Mouse (Mus musculus): ENCODE measurements around the gene Stxbp3. TPM values are rescaled to one million over a fixed set of nuclear protein-coding genes. Genes with fewer than 3 reads are reported as not detected.
A peak's percentile ranks its signal among the peaks of the same experiment; 100 is the strongest.

The Stxbp3 gene
- polyA plus RNA-seq, 1 experiment: 0.74 TPM

- TF ChIP-seq TAL1 (IDR thresholded peaks at IDR 0.05; ENCODE audit: low read length) (peak; percentile 60; the same call in 2 of the 3 replicates), GATA1 (IDR thresholded peaks at IDR 0.05; ENCODE audit: low read length) (no peak; the same call in 1 of the 2 replicates)
- Histone ChIP-seq H3K4me1 (ENCODE audit: control insufficient read depth) (peaks cover 67% of the 10 kb centered on the region), H3K4me3 (replicated peaks) (peak overlapping the region; percentile 60)
Measured at GRCm38 (mm10) chr3:108751691-108752090, 88.6 kb downstream of the Stxbp3 start.

GRCm38 (mm10) chr3:108751061-108751460 lies 89.3 kb downstream of the Stxbp3 start:
- Histone ChIP-seq H3K4me1 (ENCODE audit: control insufficient read depth) (peaks cover 63% of the 10 kb centered on the region), H3K27me3 (ENCODE audit: control insufficient read depth) (peaks cover 5% of the 10 kb centered on the region), H3K9me3 (ENCODE audit: control insufficient read depth, low read length) (peaks cover 7% of the 10 kb centered on the region), H3K4me3 (replicated peaks) (peak overlapping the region; percentile 60), H3K36me3 (ENCODE audit: control insufficient read depth) (peaks cover 13% of the 10 kb centered on the region)
- TF ChIP-seq GATA1 (IDR thresholded peaks at IDR 0.05; ENCODE audit: low read length) (0 out of 2 replicates have a peak, but pooled peaks have one; percentile 31), TAL1 (IDR thresholded peaks at IDR 0.05; ENCODE audit: low read length) (no peak)

More at GRCm38 (mm10) chr3:108751691-108752090, 88.6 kb downstream of the Stxbp3 start:
- Histone ChIP-seq H3K9me3 (ENCODE audit: control insufficient read depth, low read length) (peaks cover 6% of the 10 kb centered on the region), H3K36me3 (ENCODE audit: control insufficient read depth) (peaks cover 13% of the 10 kb centered on the region), H3K27me3 (ENCODE audit: control insufficient read depth) (peaks cover 3% of the 10 kb centered on the region)

- Histone ChIP-seq H3K27me3 (ENCODE audit: control insufficient read depth) (peaks cover 6% of the 10 kb centered on the region), H3K4me3 (replicated peaks) (no peak overlapping the region)
Measured at GRCm38 (mm10) chr3:108744060-108744459, 96.3 kb downstream of the Stxbp3 start.

More at GRCm38 (mm10) chr3:108744060-108744459, 96.3 kb downstream of the Stxbp3 start:
- TF ChIP-seq GATA1 (IDR thresholded peaks at IDR 0.05; ENCODE audit: low read length): no peak
- no peak for TF ChIP-seq TAL1 (IDR thresholded peaks at IDR 0.05; ENCODE audit: low read length)
- peaks cover 32% of the 10 kb centered on the region for H3K4me1 ChIP-seq (ENCODE audit: control insufficient read depth)
- H3K9me3 ChIP-seq (ENCODE audit: control insufficient read depth, low read length): 0 out of 2 replicates have a peak, but pooled peaks cover 2% of the 10 kb centered on the region
- H3K36me3 ChIP-seq (ENCODE audit: control insufficient read depth): peaks cover 3% of the 10 kb centered on the region; the same call in 1 of the 2 replicates

Other genes starting within 250 kb of the Stxbp3 start
- 0.09 and 0.11 TPM in 2 replicates for gene Wdr47, start 249.2 kb downstream of the Stxbp3 start, polyA plus RNA-seq (2012)
- 0.74 and 0.84 TPM in 2 replicates for gene Clcc1, start 186.6 kb downstream of the Stxbp3 start, polyA plus RNA-seq (2012)
- 2.1 and 2.9 TPM in 2 replicates for gene Gpsm2, start 118.2 kb downstream of the Stxbp3 start, polyA plus RNA-seq (2012)
- 0.01 and 0.04 TPM in 2 replicates for gene Aknad1, start 100.9 kb downstream of the Stxbp3 start, polyA plus RNA-seq (2012)
- 0.01 TPM in 1 of 2 replicates, not detected in the other for gene Fndc7, start 49.5 kb upstream of the Stxbp3 start, polyA plus RNA-seq (2012)
- gene Prpf38b, start 71.2 kb upstream of the Stxbp3 start, polyA plus RNA-seq (2012): 6.5 and 6.8 TPM in 2 replicates
- not detected in 2 replicates for gene Henmt1, start 99.3 kb upstream of the Stxbp3 start, polyA plus RNA-seq (2012)
- not detected in 2 replicates for gene Gm9857, start 99.9 kb upstream of the Stxbp3 start, polyA plus RNA-seq (2012)
- gene Fam102b, start 187.1 kb upstream of the Stxbp3 start, polyA plus RNA-seq (2012): 0.01 TPM in 1 of 2 replicates, not detected in the other
- gene Slc25a54, start 239.9 kb upstream of the Stxbp3 start, polyA plus RNA-seq (2012): not detected in 2 replicates

Data from erythroblast, embryonic 14.5 days (primary cell).